Mouse (Mus musculus) left cerebral cortex, postnatal 4 days (tissue): ENCODE measurements around the gene Hsd11b2. TPM values are rescaled to one million over a fixed set of nuclear protein-coding genes. Genes with fewer than 3 reads are reported as not detected.
"Not testable (repeated sequence)": the region's sequence is repeated elsewhere in the genome, so short reads cannot be mapped to it uniquely, and the experiment has no call there.

Source experiments
- DNase-seq: peaks from one replicate; pipeline ENCODE4 v3.0.0-alpha.2; 2022
- intact Hi-C: fragments of 180-260 bp; cut with DNase I; formaldehyde crosslinking; loops from one replicate; pipeline ENCODE4 v1.15.1; 2025
- total RNA-seq, 2 experiments: library from RNA; stranded (reverse); gene quantifications; 2 replicates each; pipeline ENCODE4 v1.2.3; 2021

Gene Hsd11b2
- total RNA-seq, 2 experiments from 2014 or later: not detected

DNA sequence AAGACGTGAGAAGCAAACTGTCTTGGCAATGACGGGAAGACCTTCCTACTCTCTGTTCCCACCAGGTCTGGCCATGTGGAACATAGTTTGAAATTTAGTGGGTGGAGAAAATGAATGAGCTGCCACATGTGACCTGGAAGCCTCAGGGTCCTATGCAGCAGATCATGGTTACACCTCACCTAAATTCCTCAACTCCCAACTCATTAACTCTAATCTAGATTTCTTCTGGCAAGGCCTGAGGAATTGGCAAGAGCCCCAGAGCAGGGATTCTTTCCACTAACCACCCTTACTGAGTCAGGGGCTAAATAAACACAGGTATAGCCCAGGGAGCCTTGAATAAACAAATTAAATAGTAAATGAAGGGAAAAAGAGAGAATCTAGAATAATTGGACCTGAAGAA, 33.5 kb downstream of the Hsd11b2 start:
- intact Hi-C loops: no loop called here
- DNase-seq: no peak

DNA sequence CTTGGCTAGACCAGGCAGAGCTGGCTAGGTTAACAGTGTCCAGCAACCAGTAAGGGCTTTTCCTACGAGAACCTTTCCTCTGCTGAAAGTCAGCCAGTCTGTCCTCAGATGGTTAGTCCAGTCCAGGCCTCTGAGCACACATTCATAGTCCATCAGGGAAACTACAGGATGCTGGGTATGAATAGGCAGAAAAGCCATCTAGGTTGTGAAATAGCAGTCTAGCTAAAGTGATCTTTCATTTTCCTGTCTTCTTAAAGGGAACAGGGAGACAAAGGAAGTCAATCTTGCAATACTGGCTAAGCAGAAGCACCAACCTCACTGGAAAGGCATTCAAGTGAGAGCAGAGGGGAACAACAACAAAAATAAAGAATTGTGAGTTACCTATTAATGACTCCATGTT, 34.3 kb downstream of the Hsd11b2 start:
- DNase-seq: no peak
- intact Hi-C loops: no loop called here

DNA sequence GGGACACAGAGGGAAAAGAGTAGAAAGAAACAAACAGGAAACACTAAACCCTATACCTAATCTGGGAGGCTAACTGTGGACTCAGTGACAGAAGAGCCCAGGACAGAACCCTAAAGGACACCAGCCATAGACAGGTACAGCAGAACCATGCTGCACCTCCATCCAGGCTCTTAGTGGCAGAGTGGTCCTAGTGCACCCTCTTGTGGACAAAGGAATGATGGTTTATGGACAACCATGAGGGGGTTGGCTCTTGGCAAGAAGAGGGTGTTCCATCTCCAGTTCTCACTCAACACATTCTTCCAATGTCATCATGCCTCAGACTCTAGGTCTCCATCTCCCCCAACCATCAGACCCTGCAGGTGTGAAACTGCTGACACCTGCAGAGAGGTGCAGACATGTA, 35.5 kb downstream of the Hsd11b2 start:
- peak; percentile 66 for DNase-seq
- intact Hi-C loops: no loop called here

DNA sequence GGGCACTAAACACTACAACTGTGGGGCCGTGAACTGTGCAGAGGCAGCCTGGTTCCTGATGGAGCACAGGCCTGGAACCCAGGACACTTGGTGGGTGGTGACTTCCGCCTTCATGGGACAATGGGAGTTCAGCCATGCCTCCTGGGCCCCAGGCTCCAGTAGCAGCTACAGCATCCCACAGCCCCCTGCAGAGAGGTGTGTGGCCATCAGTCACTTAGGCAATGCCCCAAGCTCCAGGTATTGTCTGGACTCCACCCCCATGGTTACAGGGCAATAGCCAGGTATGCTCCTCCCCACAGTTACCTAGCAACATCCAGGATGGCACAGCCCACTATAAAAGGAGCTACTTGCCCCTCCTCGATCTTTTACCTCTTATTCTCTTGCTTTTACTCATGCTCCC, 36.7 kb downstream of the Hsd11b2 start:
- no peak for DNase-seq
- intact Hi-C loops: no loop called here

DNA sequence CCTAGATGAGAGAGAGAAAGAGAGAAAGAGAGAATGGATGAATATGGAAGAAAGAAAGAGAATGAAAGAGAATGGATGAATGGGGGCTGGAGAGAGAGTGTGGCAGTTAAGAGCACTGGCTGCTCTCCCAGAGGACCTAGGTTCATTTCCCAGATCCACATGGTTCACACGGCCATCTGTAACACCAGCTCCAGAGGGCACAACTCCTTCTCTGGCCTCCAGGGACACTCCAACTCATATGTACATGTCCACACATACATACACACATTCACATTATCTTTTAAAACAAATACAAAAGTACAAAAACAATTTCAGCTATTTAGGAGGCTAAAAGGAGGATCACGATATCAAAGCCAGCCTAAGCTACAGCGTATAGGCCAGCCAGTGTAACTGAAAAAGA, 44.3 kb downstream of the Hsd11b2 start:
- no peak for DNase-seq
- intact Hi-C loops: no loop called here

DNA sequence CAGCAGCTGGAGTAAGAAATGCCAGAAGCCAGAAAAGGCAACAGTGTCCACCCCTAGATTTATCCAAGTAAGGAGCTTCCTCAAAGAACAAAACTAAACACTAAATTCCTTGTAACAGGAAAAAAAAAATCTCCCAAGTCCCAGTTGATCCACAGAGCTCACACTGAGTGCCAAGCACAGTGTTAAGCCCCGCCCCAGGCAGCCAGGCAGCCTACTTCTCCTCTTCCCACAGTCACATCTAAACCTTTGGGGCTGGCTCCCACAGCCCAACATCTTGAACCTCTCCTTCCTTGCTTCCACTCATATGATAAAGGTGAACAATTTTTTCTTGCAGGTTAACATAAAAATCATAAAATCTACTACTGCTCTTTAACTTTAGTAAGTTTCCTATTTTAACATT, 45.3 kb downstream of the Hsd11b2 start:
- DNase-seq: no peak
- intact Hi-C loops: no loop called here

- not testable (repeated sequence) for DNase-seq
- intact Hi-C loops: loop anchor here (5.0 kb wide), 1 partner anchor 43 kb away; the partner anchor contains the start of gene Ripor1
Measured at GRCm38 (mm10) chr8:105564573-105565229, 46.1 kb downstream of the Hsd11b2 start.

DNA sequence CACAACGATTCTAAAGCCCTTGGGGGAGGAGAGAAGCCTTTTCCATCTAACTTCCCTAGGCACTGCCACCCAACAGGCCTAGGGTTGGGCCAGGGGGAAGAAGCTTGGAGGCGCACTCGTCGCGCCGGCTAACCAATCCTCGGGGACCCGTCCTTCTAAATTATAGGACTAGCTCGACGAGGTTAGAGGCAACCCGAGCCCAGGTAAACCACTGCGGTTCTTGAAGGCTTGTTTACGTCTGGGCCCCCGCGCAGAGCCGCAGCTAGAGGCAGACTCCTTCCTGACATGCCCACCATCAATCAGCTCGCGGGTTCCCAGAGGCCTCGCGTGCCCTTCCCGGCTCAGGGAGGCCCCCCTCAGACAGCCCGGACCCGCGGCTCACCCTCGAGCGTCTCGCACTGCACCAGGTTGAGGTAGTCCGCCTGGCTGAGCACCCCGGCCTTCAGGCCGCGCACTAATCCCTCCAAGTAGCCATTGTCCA, 46.9 kb downstream of the Hsd11b2 start:
- intact Hi-C loops: loop anchor here (5.0 kb wide), 1 partner anchor 42 kb away; the partner anchor contains the start of gene Ripor1

DNA sequence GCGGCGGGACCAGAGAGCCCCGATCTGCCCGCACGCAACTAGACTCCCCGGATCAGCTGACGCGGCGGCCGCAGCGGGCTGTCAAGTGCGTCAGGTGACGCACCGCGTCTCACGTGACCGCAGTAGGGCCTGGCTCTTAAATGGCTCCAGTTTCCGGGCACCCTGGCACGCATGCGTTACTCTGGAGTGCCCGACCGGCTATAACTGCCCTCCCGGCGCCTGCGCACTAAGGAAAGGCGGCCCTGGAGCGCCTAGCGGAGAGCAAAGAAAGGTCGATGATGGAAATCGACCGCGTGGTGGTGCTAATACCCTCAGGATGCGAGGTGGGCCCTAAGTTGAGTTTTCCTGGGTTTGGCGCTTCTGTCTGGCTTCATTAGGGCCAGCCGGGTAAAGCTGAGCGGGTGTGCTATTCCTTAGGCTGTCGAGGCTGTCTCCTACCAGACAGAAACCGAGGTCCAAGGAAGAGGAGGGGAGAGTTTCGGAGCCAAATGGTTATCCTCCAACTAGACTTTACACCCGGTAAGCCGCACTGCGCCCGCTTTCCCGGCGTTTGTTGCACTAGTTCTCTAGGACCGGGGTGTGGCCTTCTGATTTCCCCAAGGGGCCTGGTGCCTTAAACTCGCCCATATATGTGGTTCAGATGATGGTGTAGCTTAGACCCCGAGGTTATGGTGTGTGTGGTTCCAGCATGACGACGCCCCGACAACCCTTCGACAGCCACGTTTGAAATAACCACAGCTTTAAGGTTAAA, 47.6 kb downstream of the Hsd11b2 start, which contains the start of gene Atp6v0d1:
TSS of gene Atp6v0d1 (minus strand) at position 96 of the 751 bp plus-strand sequence.
- intact Hi-C loops: loop anchor here (5.0 kb wide), 1 partner anchor 41 kb away; the partner anchor contains the start of gene Ripor1
- peak; percentile 100 for DNase-seq

More for the DNA sequence above, 46.9 kb downstream of the Hsd11b2 start:
- DNase-seq: no peak

DNA sequence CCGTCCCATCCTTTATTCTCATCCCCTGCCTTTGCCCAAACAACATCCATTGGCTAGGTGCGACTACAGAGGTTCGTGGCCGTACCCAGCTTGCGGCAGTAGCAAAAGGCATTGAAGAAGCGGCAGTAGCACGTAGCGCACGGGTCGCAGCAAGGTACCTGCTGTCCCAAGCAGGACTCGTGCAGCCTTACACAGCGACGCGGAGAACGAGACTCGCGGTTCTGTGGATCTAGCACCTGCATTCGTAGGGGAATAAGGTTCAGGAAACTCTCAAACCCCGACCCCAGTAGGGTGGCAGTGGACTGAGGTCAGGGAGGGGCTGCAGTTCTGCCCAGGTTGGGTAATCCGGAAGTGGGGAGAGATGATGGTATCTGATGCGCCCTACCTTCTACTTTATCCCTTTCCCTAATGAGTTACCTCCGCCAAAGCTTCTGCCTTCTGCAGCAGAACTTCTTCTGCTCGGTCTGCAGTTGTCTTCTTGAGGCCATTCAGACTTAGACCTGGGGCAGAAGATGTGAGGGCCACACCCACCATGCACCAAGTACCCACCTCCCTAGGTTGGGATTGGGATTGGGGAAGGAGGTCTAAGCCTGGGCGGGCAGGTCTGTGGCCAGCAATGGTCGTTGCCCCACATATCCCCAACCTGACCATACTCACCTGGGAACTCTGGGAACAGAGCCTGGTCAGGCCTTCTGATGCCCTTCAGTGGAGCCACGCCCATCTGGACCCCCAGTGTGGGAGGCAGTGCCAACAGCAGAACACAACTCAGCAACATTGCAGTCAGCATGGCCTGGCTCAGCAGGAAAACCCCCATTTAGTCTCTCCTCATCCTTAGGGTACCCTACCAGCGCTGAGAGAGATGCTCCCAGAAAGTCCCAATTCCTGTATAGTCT, 48.4 kb downstream of the Hsd11b2 start:
- no peak for DNase-seq
- intact Hi-C loops: loop anchor here (5.0 kb wide), 1 partner anchor 40 kb away; the partner anchor contains the start of gene Ripor1

DNA sequence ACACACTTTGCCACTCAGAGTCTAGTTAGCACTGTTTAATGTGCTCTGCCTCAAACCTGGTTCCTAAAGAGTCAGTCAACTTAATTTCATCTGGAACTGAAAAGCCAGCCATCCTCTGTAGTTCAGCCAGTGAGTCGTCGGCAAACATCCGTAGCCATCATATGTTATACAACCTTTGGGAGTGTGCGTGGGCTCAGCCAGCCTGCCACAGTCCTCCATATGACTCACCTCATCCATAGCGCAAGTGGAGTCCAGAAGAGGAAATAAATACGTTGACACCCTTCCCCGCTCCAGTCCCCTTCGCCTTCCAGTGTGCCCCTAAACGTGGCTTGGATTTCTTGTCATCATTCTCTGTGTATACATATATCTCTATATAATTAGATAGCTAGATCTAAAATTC, 53.3 kb downstream of the Hsd11b2 start:
- intact Hi-C loops: no loop called here
- DNase-seq: no peak

GRCm38 (mm10) chr8:105573427-105573826, 54.9 kb downstream of the Hsd11b2 start:
- DNase-seq: peak; percentile 43
- intact Hi-C loops: no loop called here

Other genes with a start within 250 kb of the Hsd11b2 start
- gene Hsf4, start 249.0 kb upstream of the Hsd11b2 start, total RNA-seq: under 1 TPM; 0.28 to 0.50 TPM
- gene Nol3, start 242.6 kb upstream of the Hsd11b2 start, total RNA-seq: 1 to 10 TPM; 1.1 to 1.5 TPM
- gene 4931428F04Rik, start 228.9 kb upstream of the Hsd11b2 start, total RNA-seq: 100 to 1,000 TPM; 183 TPM
- 1 to 10 TPM; 6.0 to 7.2 TPM for gene Exoc3l, start 222.7 kb upstream of the Hsd11b2 start, total RNA-seq
- gene E2f4, start 221.1 kb upstream of the Hsd11b2 start, total RNA-seq: 10 to 100 TPM; 33.7 to 33.8 TPM
- 1 to 10 TPM in 1 of 2 experiments, under 1 TPM in 1; 0.85 to 1.1 TPM for gene Elmo3, start 213.2 kb upstream of the Hsd11b2 start, total RNA-seq
- 1 to 10 TPM; 4.0 to 5.0 TPM for gene Lrrc29, start 192.5 kb upstream of the Hsd11b2 start, total RNA-seq
- 10 to 100 TPM; 53.7 to 58.3 TPM for gene Tmem208, start 192.4 kb upstream of the Hsd11b2 start, total RNA-seq
- 1 to 10 TPM; 2.8 to 3.6 TPM for gene Fhod1, start 170.8 kb upstream of the Hsd11b2 start, total RNA-seq
- 10 to 100 TPM; 32.6 to 37.0 TPM for gene Slc9a5, start 169.9 kb upstream of the Hsd11b2 start, total RNA-seq
- gene Plekhg4, start 145.5 kb upstream of the Hsd11b2 start, total RNA-seq: 1 to 10 TPM; 5.4 to 8.3 TPM
- gene Kctd19, start 105.3 kb upstream of the Hsd11b2 start, total RNA-seq: not detected
- under 1 TPM; 0.40 to 0.64 TPM for gene Lrrc36, start 105.2 kb upstream of the Hsd11b2 start, total RNA-seq
- 10 to 100 TPM; 67.5 to 67.6 TPM for gene Tppp3, start 47.2 kb upstream of the Hsd11b2 start, total RNA-seq
- 10 to 100 TPM; 16.6 to 21.3 TPM for gene Zdhhc1, start 21.9 kb upstream of the Hsd11b2 start, total RNA-seq
- 100 to 1,000 TPM; 255 to 260 TPM for gene Atp6v0d1, start 47.3 kb downstream of the Hsd11b2 start, total RNA-seq
- gene Ripor1, start 86.5 kb downstream of the Hsd11b2 start, total RNA-seq: 10 to 100 TPM; 70.0 to 70.6 TPM
- gene Ctcf, start 117.8 kb downstream of the Hsd11b2 start, total RNA-seq: 10 to 100 TPM; 80.8 to 82.2 TPM
- not detected for gene Agrp, start 118.6 kb downstream of the Hsd11b2 start, total RNA-seq
- gene Carmil2, start 167.5 kb downstream of the Hsd11b2 start, total RNA-seq: 10 to 100 TPM; 39.4 to 40.8 TPM
- 10 to 100 TPM; 55.9 to 58.9 TPM for gene Acd, start 182.3 kb downstream of the Hsd11b2 start, total RNA-seq
- gene Pard6a, start 182.4 kb downstream of the Hsd11b2 start, total RNA-seq: 10 to 100 TPM; 28.4 to 33.1 TPM
- not detected for gene 4933405L10Rik, start 188.9 kb downstream of the Hsd11b2 start, total RNA-seq
- gene Enkd1, start 189.5 kb downstream of the Hsd11b2 start, total RNA-seq: 10 to 100 TPM; 15.5 to 17.9 TPM
- gene Gfod2, start 239.9 kb downstream of the Hsd11b2 start, total RNA-seq: 10 to 100 TPM; 44.4 to 49.9 TPM